Mouse (Mus musculus) cortical plate, adult 2 months (tissue): ENCODE measurements around the gene Antxr1.

Experiments used
- CTCF ChIP-seq: fragments of 200-500 bp; IDR thresholded peaks from 2 replicates; pipeline ENCODE4 v1.5.1; 2011; ENCODE audit warnings: mild to moderate bottlenecking, control low read depth, low read length; ENCODE audit not compliant: insufficient read depth; ENCODE audit errors: extremely low read depth
- POLR2A ChIP-seq: fragments of 200-500 bp; IDR thresholded peaks from 2 replicates; pipeline ENCODE4 v1.6.1; 2011; ENCODE audit warnings: mild to moderate bottlenecking, low read length, control low read depth; ENCODE audit not compliant: insufficient read depth; ENCODE audit errors: extremely low read depth

DNA sequence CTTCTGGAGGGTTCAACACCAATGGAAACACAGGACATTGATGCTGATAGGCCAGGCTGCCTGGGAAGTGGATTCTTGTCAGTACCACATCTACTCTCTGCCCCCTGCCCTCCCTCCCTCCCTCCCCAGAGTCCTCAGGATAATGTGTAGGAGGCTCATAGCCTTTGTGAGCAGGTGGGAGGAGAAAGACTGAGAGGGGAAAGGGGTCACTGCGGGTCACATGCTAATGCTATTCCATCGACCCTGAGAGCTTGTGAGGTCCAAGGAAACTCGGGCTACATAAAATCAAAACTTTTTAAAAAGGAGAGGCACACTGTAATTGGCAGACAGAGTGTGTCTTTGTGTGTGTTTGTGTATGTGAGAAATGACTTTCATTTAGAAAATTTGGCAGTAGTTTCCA, 236.4 kb downstream of the Antxr1 start:
- no peak for TF ChIP-seq POLR2A
- TF ChIP-seq CTCF: no peak
